Mouse (Mus musculus) liver, embryonic 11.5 days (tissue): ENCODE results near the gene Nrxn3. TPM values are rescaled to one million over a fixed set of nuclear protein-coding genes. Genes with fewer than 3 reads are reported as not detected.

Experiments
- ATAC-seq: fragments of 200-750 bp; cut with Nextera tagmentation; replicated peaks from 2 replicates; pipeline ENCODE4 v1.8.0; 2017; ENCODE audit warnings: moderate number of reproducible peaks, mild to moderate bottlenecking, moderate TSS enrichment, moderate library complexity; ENCODE audit not compliant: low FRiP score
- DNase-seq: peaks from one replicate; pipeline ENCODE4 v3.0.0-alpha.2; 2017; ENCODE audit warnings: low spot score
- H3K27ac ChIP-seq: fragments of 300-500 bp; sonication (generic); 2 replicates; pipeline ENCODE4 v1.5.1; 2014; ENCODE audit warnings: mild to moderate bottlenecking, low read depth, low read length, control low read depth
- H3K27me3 ChIP-seq: fragments of 300-500 bp; sonication (generic); replicated peaks from 2 replicates; pipeline ENCODE4 v1.6.1; 2014; ENCODE audit warnings: low read length, mixed read lengths; ENCODE audit not compliant: control insufficient read depth, insufficient read depth
- H3K36me3 ChIP-seq: fragments of 300-500 bp; sonication (generic); 2 replicates; pipeline ENCODE4 v1.6.1; 2014; ENCODE audit warnings: mild to moderate bottlenecking, low read length, moderate library complexity, mixed read lengths; ENCODE audit not compliant: control insufficient read depth, insufficient read depth
- H3K4me1 ChIP-seq: fragments of 300-500 bp; sonication (generic); replicated peaks from 2 replicates; pipeline ENCODE4 v1.6.1; 2014; ENCODE audit warnings: low read length, mixed read lengths; ENCODE audit not compliant: control insufficient read depth, insufficient read depth
- H3K4me2 ChIP-seq: fragments of 300-500 bp; sonication (generic); 2 replicates; pipeline ENCODE4 v1.6.1; 2014; ENCODE audit warnings: mild to moderate bottlenecking, control low read depth, moderate library complexity
- H3K4me3 ChIP-seq: fragments of 300-500 bp; sonication (generic); 2 replicates; pipeline ENCODE4 v1.5.1; 2014; ENCODE audit warnings: low read depth, low read length, control low read depth
- H3K9ac ChIP-seq: fragments of 300-500 bp; sonication (generic); 2 replicates; pipeline ENCODE4 v1.6.1; 2014; ENCODE audit warnings: low read depth, low read length, control low read depth
- H3K9me3 ChIP-seq: fragments of 300-500 bp; sonication (generic); 2 replicates; pipeline ENCODE4 v1.6.1; 2016; ENCODE audit warnings: low read length, inconsistent platforms, mixed read lengths; ENCODE audit not compliant: control insufficient read depth
- WGBS: fragments of 180-500 bp; shearing (Covaris S2); extraction: QIAGEN DNeasy Blood & Tissue Kit; methylation state at CpG from one replicate; pipeline ENCODE4 v1.1.7; 2014; 5-methylcytosine and 5-hydroxymethylcytosine counted together
- polyA plus RNA-seq: library from polyadenylated mRNA; unstranded; fragments of >200 nt; fragmentation: Nextera tagmentation; extraction: Ambion mirVana; gene quantifications from 2 replicates; pipeline ENCODE4 v1.2.1, GENCODE M21; 2014

Gene Nrxn3
- polyA plus RNA-seq, 1 experiment from 2014 or later, result 3.3 TPM

DNA sequence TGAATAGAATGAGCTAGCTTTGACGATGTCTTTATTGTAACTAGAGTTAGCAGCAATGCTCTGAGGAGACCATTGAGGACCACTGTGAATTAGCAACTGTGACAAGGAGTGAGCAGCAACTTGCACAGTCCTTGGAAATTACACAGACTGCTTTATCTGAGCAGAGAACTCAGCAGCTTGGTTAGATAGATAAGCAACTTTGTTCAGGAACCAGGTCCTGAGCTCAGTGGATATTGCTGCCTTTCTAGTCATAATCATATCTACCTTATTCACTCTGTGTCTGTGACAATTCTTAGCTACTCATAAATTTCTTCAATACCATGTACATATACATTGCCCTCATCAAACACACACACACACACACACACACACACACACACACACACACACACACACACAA is 70.6 kb downstream of the Nrxn3 start:
- no peaks in the 10 kb centered on the region for H3K4me1 ChIP-seq
- H3K36me3 ChIP-seq, result no peaks in the 10 kb centered on the region
- no peak overlapping the region for H3K27ac ChIP-seq
- ATAC-seq (peak; percentile 65), DNase-seq (no peak)
- H3K4me3 ChIP-seq, result no peak overlapping the region
- no peak overlapping the region for H3K9ac ChIP-seq
- H3K9me3 ChIP-seq, result no peaks in the 10 kb centered on the region
- 86% methylated on average over 1 of the region's 1 CpGs for WGBS
- no peak overlapping the region for H3K4me2 ChIP-seq
- H3K27me3 ChIP-seq, result no peaks in the 10 kb centered on the region

GRCm38 (mm10) chr12:88800990-88801655 is 78.4 kb downstream of the Nrxn3 start:
- no peak overlapping the region for H3K9ac ChIP-seq
- no peak overlapping the region for H3K4me3 ChIP-seq
- H3K36me3 ChIP-seq, result no peaks in the 10 kb centered on the region
- H3K9me3 ChIP-seq, result no peaks in the 10 kb centered on the region
- ATAC-seq, result peak; percentile 53
- DNase-seq, result peak; percentile 36
- no peak overlapping the region for H3K4me2 ChIP-seq
- no peak overlapping the region for H3K27ac ChIP-seq
- WGBS, result 27% methylated on average over 6 of the region's 6 CpGs
- no peaks in the 10 kb centered on the region for H3K27me3 ChIP-seq
- peaks cover 4% of the 10 kb centered on the region; the same call in 1 of the 2 replicates for H3K4me1 ChIP-seq

- no peak overlapping the region for H3K4me3 ChIP-seq
- DNase-seq, result no peak
- ATAC-seq, result 0 out of 2 replicates have a peak, but pooled peaks have one; percentile 4
- no peaks in the 10 kb centered on the region for H3K36me3 ChIP-seq
- no peak overlapping the region for H3K27ac ChIP-seq
- no peak overlapping the region for H3K9ac ChIP-seq
- no peaks in the 10 kb centered on the region for H3K27me3 ChIP-seq
- no peak overlapping the region for H3K4me2 ChIP-seq
- 67% methylated on average over 1 of the region's 1 CpGs for WGBS
- H3K4me1 ChIP-seq, result peaks cover 4% of the 10 kb centered on the region; the same call in 1 of the 2 replicates
- no peaks in the 10 kb centered on the region for H3K9me3 ChIP-seq
Measured at GRCm38 (mm10) chr12:88801656-88802007, 79.0 kb downstream of the Nrxn3 start.

- Histone ChIP-seq H3K4me3 (no peak overlapping the region), H3K9me3 (no peaks in the 10 kb centered on the region), H3K9ac (no peak overlapping the region), H3K36me3 (no peaks in the 10 kb centered on the region), H3K4me2 (no peak overlapping the region), H3K27me3 (no peaks in the 10 kb centered on the region), H3K27ac (no peak overlapping the region), H3K4me1 (no peaks in the 10 kb centered on the region)
- ATAC-seq (no peak), DNase-seq (no peak)
- 65% methylated on average over 1 of the region's 1 CpGs for WGBS
Measured at GRCm38 (mm10) chr12:88808947-88809346, 86.3 kb downstream of the Nrxn3 start.

- no peak overlapping the region for H3K4me2 ChIP-seq
- H3K9ac ChIP-seq, result no peak overlapping the region
- no peaks in the 10 kb centered on the region for H3K9me3 ChIP-seq
- no peaks in the 10 kb centered on the region for H3K36me3 ChIP-seq
- ATAC-seq (no peak), DNase-seq (peak; percentile 34)
- no peak overlapping the region for H3K27ac ChIP-seq
- H3K4me3 ChIP-seq, result no peak overlapping the region
- no peaks in the 10 kb centered on the region for H3K4me1 ChIP-seq
- 29% methylated on average over 5 of the region's 5 CpGs for WGBS
- H3K27me3 ChIP-seq, result no peaks in the 10 kb centered on the region
Measured at GRCm38 (mm10) chr12:88812173-88812572, 89.5 kb downstream of the Nrxn3 start.

- Histone ChIP-seq H3K9me3 (no peaks in the 10 kb centered on the region), H3K36me3 (no peaks in the 10 kb centered on the region), H3K4me3 (no peak overlapping the region), H3K4me2 (no peak overlapping the region), H3K27ac (no peak overlapping the region), H3K4me1 (no peaks in the 10 kb centered on the region), H3K9ac (no peak overlapping the region), H3K27me3 (no peaks in the 10 kb centered on the region)
- DNase-seq (no peak), ATAC-seq (no peak)
- 81% methylated on average over 5 of the region's 5 CpGs for WGBS
Measured at GRCm38 (mm10) chr12:88816865-88817264, 94.2 kb downstream of the Nrxn3 start.

DNA sequence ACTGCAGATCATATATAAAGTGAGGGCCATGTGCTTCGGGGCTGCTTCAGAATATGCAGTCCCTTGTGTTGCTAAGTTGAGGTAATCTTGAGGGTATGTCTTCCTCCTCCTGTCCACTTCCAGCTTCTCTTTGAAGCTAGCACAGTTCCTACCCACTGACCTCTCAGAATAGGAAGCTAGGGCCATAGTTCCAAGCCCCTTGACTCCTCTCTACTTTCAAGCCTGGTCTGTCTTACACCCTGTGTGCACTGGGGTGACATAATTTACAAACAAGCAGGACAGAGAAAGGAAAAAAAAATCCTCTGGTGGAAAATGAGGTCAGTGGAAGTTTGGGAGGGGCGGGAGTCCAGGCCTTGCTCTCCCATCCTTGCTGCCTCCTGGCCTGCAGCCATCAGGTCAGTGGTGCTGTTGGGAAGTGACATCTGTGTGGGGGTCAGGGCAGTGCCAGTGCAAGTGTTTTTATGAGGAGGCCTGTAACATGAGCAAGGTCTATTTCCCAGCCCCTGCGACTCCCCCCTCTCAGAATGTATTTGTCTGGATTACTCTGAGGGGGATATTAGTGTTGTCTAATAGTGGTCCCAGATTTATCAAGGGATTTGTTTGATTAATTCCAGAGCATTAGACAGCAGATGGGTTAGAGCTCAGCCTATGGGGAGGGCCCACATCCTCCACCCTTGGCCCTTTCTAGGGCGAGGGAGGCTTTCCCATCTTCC is 96.1 kb downstream of the Nrxn3 start:
- 71% methylated on average over 4 of the region's 4 CpGs for WGBS
- ATAC-seq, result peak; percentile 51
- peak; percentile 27 for DNase-seq

DNA sequence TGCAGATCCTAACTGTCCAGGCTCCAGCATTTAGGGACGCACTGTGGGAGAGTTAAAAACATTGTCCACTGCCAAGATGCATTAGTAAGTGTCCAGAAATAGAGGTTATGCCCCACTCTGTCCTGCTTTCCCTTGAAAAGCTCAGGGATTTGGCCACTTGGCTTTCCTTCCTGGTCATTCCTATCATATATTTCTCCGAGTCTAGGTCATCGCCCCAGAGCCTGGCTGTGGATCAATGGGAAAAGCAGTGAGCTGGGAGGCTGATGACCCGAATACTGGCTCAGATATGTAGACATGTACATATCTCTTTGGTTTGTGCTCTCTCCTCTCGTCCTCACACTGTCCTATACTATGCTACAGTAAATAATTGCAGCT is 96.6 kb downstream of the Nrxn3 start:
- 73% methylated on average over 5 of the region's 5 CpGs for WGBS
- no peak overlapping the region for H3K4me3 ChIP-seq
- no peaks in the 10 kb centered on the region for H3K36me3 ChIP-seq
- H3K9ac ChIP-seq, result no peak overlapping the region
- no peaks in the 10 kb centered on the region for H3K27me3 ChIP-seq
- no peak overlapping the region for H3K27ac ChIP-seq
- DNase-seq (no peak), ATAC-seq (no peak)
- no peak overlapping the region for H3K4me2 ChIP-seq
- no peaks in the 10 kb centered on the region for H3K9me3 ChIP-seq
- H3K4me1 ChIP-seq, result no peaks in the 10 kb centered on the region

More for the DNA sequence above, 96.1 kb downstream of the Nrxn3 start:
- Histone ChIP-seq H3K9ac (no peak overlapping the region), H3K4me2 (no peak overlapping the region), H3K9me3 (no peaks in the 10 kb centered on the region), H3K36me3 (no peaks in the 10 kb centered on the region), H3K27ac (no peak overlapping the region), H3K4me1 (no peaks in the 10 kb centered on the region), H3K27me3 (no peaks in the 10 kb centered on the region), H3K4me3 (no peak overlapping the region)

GRCm38 (mm10) chr12:88820131-88820530 is 97.5 kb downstream of the Nrxn3 start:
- Histone ChIP-seq H3K27me3 (no peaks in the 10 kb centered on the region), H3K9ac (no peak overlapping the region), H3K4me1 (no peaks in the 10 kb centered on the region), H3K4me2 (no peak overlapping the region), H3K36me3 (no peaks in the 10 kb centered on the region), H3K4me3 (no peak overlapping the region), H3K9me3 (no peaks in the 10 kb centered on the region), H3K27ac (no peak overlapping the region)
- ATAC-seq (no peak), DNase-seq (peak; percentile 15)
- 39% methylated on average over 3 of the region's 3 CpGs for WGBS
